Mouse (Mus musculus) stomach, embryonic 16.5 days (tissue): Measurements from ENCODE around the gene Gm17334. TPM values are rescaled to one million over a fixed set of nuclear protein-coding genes. Genes with fewer than 3 reads are reported as not detected.

ENCODE experiments used
- ATAC-seq: fragments of 200-750 bp; cut with Nextera tagmentation; 2 replicates; pipeline ENCODE4 v1.8.0; 2017; ENCODE audit warnings: moderate number of reproducible peaks, moderate TSS enrichment; ENCODE audit not compliant: insufficient read depth, low FRiP score
- H3K27ac ChIP-seq: fragments of 300-500 bp; sonication (generic); 2 replicates; pipeline ENCODE4 v1.5.1; 2014; ENCODE audit warnings: low read length
- H3K27me3 ChIP-seq: fragments of 300-500 bp; sonication (generic); 2 replicates; pipeline ENCODE4 v1.6.1; 2014; ENCODE audit warnings: low read length, control low read depth, mixed read lengths; ENCODE audit not compliant: control insufficient read depth, insufficient read depth
- H3K36me3 ChIP-seq: fragments of 300-500 bp; sonication (generic); 2 replicates; pipeline ENCODE4 v1.6.1; 2014; ENCODE audit warnings: low read length; ENCODE audit not compliant: control insufficient read depth, insufficient read depth
- H3K4me1 ChIP-seq: fragments of 300-500 bp; sonication (generic); 2 replicates; pipeline ENCODE4 v1.6.1; 2014; ENCODE audit warnings: low read length, control low read depth, mixed read lengths; ENCODE audit not compliant: control insufficient read depth, insufficient read depth
- H3K4me2 ChIP-seq: fragments of 300-500 bp; sonication (generic); 2 replicates; pipeline ENCODE4 v1.6.1; 2014; ENCODE audit warnings: low read depth, low read length, mixed read lengths
- H3K4me3 ChIP-seq: fragments of 300-500 bp; sonication (generic); replicated peaks from 2 replicates; pipeline ENCODE4 v1.5.1; 2014; ENCODE audit warnings: mild to moderate bottlenecking, low read length
- H3K9ac ChIP-seq: fragments of 300-500 bp; sonication (generic); 2 replicates; pipeline ENCODE4 v1.6.1; 2014; ENCODE audit warnings: low read length
- H3K9me3 ChIP-seq: fragments of 300-500 bp; sonication (generic); replicated peaks from 2 replicates; pipeline ENCODE4 v1.6.1; 2016; ENCODE audit warnings: low read length, control low read depth; ENCODE audit not compliant: control insufficient read depth
- WGBS: fragments of 180-500 bp; shearing (Covaris S2); extraction: QIAGEN DNeasy Blood & Tissue Kit; methylation state at CpG from one replicate; pipeline ENCODE4 v1.1.7; 2014; 5-methylcytosine and 5-hydroxymethylcytosine counted together
- polyA plus RNA-seq: library from polyadenylated mRNA; unstranded; fragments of >200 nt; fragmentation: Nextera tagmentation; extraction: Ambion mirVana; gene quantifications from 2 replicates; pipeline ENCODE4 v1.2.1, GENCODE M21; 2015

Gm17334 gene
- polyA plus RNA-seq, 1 experiment from 2014 or later = not detected

DNA sequence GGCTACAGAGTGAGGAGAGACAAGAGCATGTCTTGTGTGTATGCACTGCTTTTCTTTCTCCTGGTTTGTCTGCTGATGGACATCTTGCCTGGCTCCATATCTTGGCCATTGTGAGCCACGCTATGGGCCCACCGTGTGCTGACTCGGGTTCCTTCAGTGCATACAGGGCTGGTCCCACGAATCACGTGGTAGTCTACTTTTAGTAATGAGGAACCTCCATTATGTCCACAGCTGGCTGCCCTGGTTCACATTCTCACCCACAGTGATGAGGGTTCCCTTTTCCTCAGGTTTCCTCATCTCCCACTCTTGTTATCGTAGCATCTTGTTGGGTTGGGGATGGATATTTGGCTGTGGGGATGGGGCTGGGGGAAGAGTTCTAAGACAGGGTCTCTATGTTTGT lies 24.4 kb downstream of the Gm17334 start:
- Histone ChIP-seq H3K36me3 (no peaks in the 10 kb centered on the region), H3K4me3 (no peak overlapping the region), H3K27me3 (no peaks in the 10 kb centered on the region), H3K9ac (no peak overlapping the region), H3K9me3 (no peaks in the 10 kb centered on the region), H3K4me1 (no peaks in the 10 kb centered on the region), H3K4me2 (no peak overlapping the region), H3K27ac (no peak overlapping the region)
- no peak for ATAC-seq
- 88% methylated on average over 6 of the region's 6 CpGs for WGBS

- no peaks in the 10 kb centered on the region for H3K9me3 ChIP-seq
- H3K9ac ChIP-seq = no peak overlapping the region
- no peak overlapping the region for H3K4me3 ChIP-seq
- no peaks in the 10 kb centered on the region for H3K4me1 ChIP-seq
- ATAC-seq = no peak
- H3K27me3 ChIP-seq = no peaks in the 10 kb centered on the region
- H3K27ac ChIP-seq = no peak overlapping the region
- WGBS = 81% methylated on average over 9 of the region's 9 CpGs
- H3K4me2 ChIP-seq = no peak overlapping the region
- H3K36me3 ChIP-seq = no peaks in the 10 kb centered on the region
Measured at GRCm38 (mm10) chr11:53747985-53748384, 25.0 kb downstream of the Gm17334 start.

GRCm38 (mm10) chr11:53745260-53745659 lies 27.7 kb downstream of the Gm17334 start:
- Histone ChIP-seq H3K4me1 (no peaks in the 10 kb centered on the region), H3K9ac (no peak overlapping the region), H3K4me2 (no peak overlapping the region), H3K27ac (no peak overlapping the region), H3K36me3 (no peaks in the 10 kb centered on the region), H3K27me3 (no peaks in the 10 kb centered on the region), H3K9me3 (no peaks in the 10 kb centered on the region), H3K4me3 (no peak overlapping the region)
- 84% methylated on average over 2 of the region's 2 CpGs for WGBS
- ATAC-seq = no peak

- H3K4me2 ChIP-seq = no peak overlapping the region
- no peak overlapping the region for H3K4me3 ChIP-seq
- 0 out of 2 replicates have a peak overlapping the region, but pooled peaks have one; percentile 31 for H3K9ac ChIP-seq
- no peaks in the 10 kb centered on the region for H3K27me3 ChIP-seq
- no peak for ATAC-seq
- no peak overlapping the region for H3K27ac ChIP-seq
- no peaks in the 10 kb centered on the region for H3K36me3 ChIP-seq
- no peaks in the 10 kb centered on the region for H3K4me1 ChIP-seq
- WGBS = 33% methylated on average over 5 of the region's 5 CpGs
- no peaks in the 10 kb centered on the region for H3K9me3 ChIP-seq
Measured at GRCm38 (mm10) chr11:53742353-53742752, 30.6 kb downstream of the Gm17334 start.

- no peaks in the 10 kb centered on the region for H3K9me3 ChIP-seq
- H3K4me3 ChIP-seq = no peak overlapping the region
- no peaks in the 10 kb centered on the region for H3K27me3 ChIP-seq
- no peak overlapping the region for H3K4me2 ChIP-seq
- no peaks in the 10 kb centered on the region for H3K4me1 ChIP-seq
- WGBS = 37% methylated on average over 6 of the region's 6 CpGs
- H3K9ac ChIP-seq = no peak overlapping the region
- no peak overlapping the region for H3K27ac ChIP-seq
- 0 out of 2 replicates have a peak, but pooled peaks have one; percentile 45 for ATAC-seq
- no peaks in the 10 kb centered on the region for H3K36me3 ChIP-seq
Measured at GRCm38 (mm10) chr11:53737573-53737946, 35.4 kb downstream of the Gm17334 start.

DNA sequence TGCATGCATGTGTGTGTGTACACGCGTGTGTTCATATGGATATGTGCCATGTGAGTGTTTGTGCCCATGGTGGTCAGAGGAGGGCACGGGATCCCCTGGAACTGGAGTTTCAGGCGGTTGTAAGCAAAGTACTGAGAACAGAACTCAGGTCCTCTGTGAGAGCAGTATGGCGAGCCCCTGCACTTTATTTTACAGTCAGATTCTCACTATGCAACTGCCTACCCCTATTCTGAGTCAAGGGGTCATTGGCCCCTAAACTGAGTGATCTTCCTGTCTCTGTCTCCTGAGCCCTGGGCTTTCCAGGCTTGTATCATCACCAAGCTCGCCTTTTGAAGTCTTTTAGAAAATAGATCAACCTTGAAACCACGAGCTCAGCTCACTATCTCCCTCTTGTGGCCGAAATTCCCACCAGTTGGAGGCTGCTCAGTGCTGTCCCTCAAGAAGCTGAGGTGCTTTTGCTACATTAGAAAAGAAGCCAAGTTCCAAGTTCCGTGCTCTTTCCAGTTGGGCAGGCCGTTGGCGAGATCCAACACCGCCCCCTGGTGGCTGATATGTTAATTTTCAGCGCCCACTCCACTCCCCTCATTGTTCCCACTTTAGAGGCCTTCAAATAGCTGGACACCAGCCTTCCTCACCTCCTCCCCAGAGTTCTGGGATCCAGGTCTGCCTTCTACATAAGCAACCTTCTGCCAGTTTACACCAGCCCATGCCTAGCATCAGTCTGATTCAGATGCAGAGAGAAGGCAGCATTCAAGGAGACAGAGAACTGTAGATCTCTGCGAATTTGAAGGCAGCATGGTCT lies 36.0 kb downstream of the Gm17334 start:
- no peaks in the 10 kb centered on the region for H3K4me1 ChIP-seq
- H3K36me3 ChIP-seq = no peaks in the 10 kb centered on the region
- H3K4me2 ChIP-seq = no peak overlapping the region
- no peak overlapping the region for H3K27ac ChIP-seq
- no peak overlapping the region for H3K9ac ChIP-seq
- no peaks in the 10 kb centered on the region for H3K9me3 ChIP-seq
- no peaks in the 10 kb centered on the region for H3K27me3 ChIP-seq
- no peak overlapping the region for H3K4me3 ChIP-seq
- 52% methylated on average over 14 of the region's 14 CpGs for WGBS
- ATAC-seq = peak; percentile 73

- peak overlapping the region; percentile 24 for H3K4me3 ChIP-seq
- no peaks in the 10 kb centered on the region for H3K36me3 ChIP-seq
- no peak overlapping the region for H3K27ac ChIP-seq
- WGBS = 22% methylated on average over 17 of the region's 17 CpGs
- 0 out of 2 replicates have a peak overlapping the region, but pooled peaks have one; percentile 23 for H3K9ac ChIP-seq
- peak overlapping the region; percentile 47 for H3K4me2 ChIP-seq
- ATAC-seq = peak; percentile 82; the same call in 1 of the 2 replicates
- no peaks in the 10 kb centered on the region for H3K9me3 ChIP-seq
- no peaks in the 10 kb centered on the region for H3K27me3 ChIP-seq
- no peaks in the 10 kb centered on the region for H3K4me1 ChIP-seq
Measured at GRCm38 (mm10) chr11:53735682-53736245, 37.2 kb downstream of the Gm17334 start.

DNA sequence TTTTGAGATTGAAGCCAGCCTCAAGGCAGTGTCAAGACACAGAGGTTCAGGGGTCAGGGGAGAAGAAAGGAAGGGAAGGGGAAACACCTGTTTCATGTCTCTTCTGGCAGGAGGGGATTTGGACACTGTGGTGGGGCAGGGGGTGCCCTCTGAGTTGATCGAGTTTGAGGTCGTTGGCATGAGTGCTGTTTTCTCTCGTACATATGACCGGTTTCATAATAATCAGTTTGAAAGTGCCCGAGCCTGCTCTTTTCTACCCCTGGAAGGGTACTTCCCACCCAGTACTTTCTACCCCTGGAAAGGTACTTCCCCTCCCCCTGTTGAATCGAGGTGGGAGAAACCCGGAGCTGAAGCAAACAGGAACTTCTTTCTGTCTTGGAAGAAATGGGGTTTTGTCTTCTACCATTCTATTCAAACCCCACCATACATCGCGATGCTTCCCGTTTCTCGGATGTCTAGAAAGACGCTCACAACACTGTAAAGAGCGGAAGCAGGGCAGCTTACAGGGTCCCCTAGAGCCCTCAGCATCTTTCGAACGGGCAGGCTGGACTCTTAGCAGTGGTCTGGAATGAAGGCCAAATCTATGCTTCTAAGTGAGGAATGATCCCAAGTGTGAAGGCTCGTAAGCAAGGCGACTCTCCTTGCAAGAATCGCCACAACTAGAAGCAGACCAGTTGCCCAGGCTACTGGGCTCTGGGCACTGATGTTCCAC lies 37.9 kb downstream of the Gm17334 start:
- H3K4me3 ChIP-seq = no peak overlapping the region
- H3K9me3 ChIP-seq = no peaks in the 10 kb centered on the region
- no peaks in the 10 kb centered on the region for H3K4me1 ChIP-seq
- no peak for ATAC-seq
- no peak overlapping the region for H3K9ac ChIP-seq
- H3K4me2 ChIP-seq = 0 out of 2 replicates have a peak overlapping the region, but pooled peaks have one; percentile 47
- H3K36me3 ChIP-seq = no peaks in the 10 kb centered on the region
- no peaks in the 10 kb centered on the region for H3K27me3 ChIP-seq
- 64% methylated on average over 18 of the region's 18 CpGs for whole genome bisulfite sequencing
- H3K27ac ChIP-seq = no peak overlapping the region

DNA sequence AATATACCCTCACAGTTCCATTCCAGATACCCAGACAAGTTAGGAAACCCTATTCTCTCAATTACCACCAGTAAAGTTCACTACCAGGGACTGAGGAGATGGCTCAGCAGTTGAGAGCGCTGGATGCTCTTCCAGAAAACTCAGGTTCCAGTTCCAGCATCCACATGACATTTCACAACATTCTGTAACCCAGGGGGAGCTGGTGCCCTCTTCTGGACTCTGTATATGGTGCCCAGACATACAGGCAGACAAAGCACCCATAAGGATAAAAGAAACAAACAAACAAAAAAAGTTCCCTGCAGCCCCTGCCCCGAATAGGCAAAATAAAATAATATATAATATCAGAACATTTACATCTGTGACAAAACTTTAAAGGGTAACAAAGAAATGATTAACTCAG lies 38.6 kb downstream of the Gm17334 start:
- no peak overlapping the region for H3K9ac ChIP-seq
- H3K27me3 ChIP-seq = no peaks in the 10 kb centered on the region
- H3K4me1 ChIP-seq = no peaks in the 10 kb centered on the region
- H3K4me3 ChIP-seq = no peak overlapping the region
- WGBS = 78% methylated on average over 2 of the region's 2 CpGs
- H3K9me3 ChIP-seq = no peaks in the 10 kb centered on the region
- no peaks in the 10 kb centered on the region for H3K36me3 ChIP-seq
- no peak overlapping the region for H3K27ac ChIP-seq
- H3K4me2 ChIP-seq = no peak overlapping the region
- no peak for ATAC-seq
